Mouse (Mus musculus): ENCODE results near the gene Astn1. TPM values are rescaled to one million over a fixed set of nuclear protein-coding genes. Genes with fewer than 3 reads are reported as not detected.

The Astn1 gene
- 0.02 and 0.05 TPM in 2 replicates for polyA plus RNA-seq (2012; rRNA removed)

GRCm38 (mm10) chr1:158361964-158362291, at the start of gene Astn1:
Gene Astn1, plus strand, starts transcription at chr1:158362273.
- DNase-seq (ENCODE audit: low read depth in 1 of 2, low spot score in 2 of 2), result no peak
- Histone ChIP-seq H3K27ac (ENCODE audit: insufficient read depth, low read length) (no peak within 1 kb of the TSS), H3K4me3 (ENCODE audit: extremely low read depth, insufficient read depth, insufficient read length) (no peak within 1 kb of the TSS), H3K27me3 (ENCODE audit: control insufficient read depth, insufficient read depth, low read length) (no peaks in the 10 kb centered on the region), H3K4me1 (ENCODE audit: control insufficient read depth, insufficient read depth, insufficient read length) (no peaks in the 10 kb centered on the region), H3K36me3 (ENCODE audit: control insufficient read depth, insufficient read depth, low read length) (no peaks in the 10 kb centered on the region)
- no peak for TF ChIP-seq POLR2A (IDR thresholded peaks at IDR 0.05; ENCODE audit: low read depth, low read length)
- WGBS, result 8% methylated on average over 2 of the region's 2 CpGs

GRCm38 (mm10) chr1:158323325-158323724, 38.7 kb upstream of the Astn1 start:
- Histone ChIP-seq H3K27me3 (ENCODE audit: control insufficient read depth, insufficient read depth, low read length) (no peaks in the 10 kb centered on the region), H3K36me3 (ENCODE audit: control insufficient read depth, insufficient read depth, low read length) (no peaks in the 10 kb centered on the region), H3K27ac (ENCODE audit: insufficient read depth, low read length) (no peak overlapping the region), H3K4me3 (ENCODE audit: extremely low read depth, insufficient read depth, insufficient read length) (no peak overlapping the region), H3K4me1 (ENCODE audit: control insufficient read depth, insufficient read depth, insufficient read length) (no peaks in the 10 kb centered on the region)
- no peak for TF ChIP-seq POLR2A (IDR thresholded peaks at IDR 0.05; ENCODE audit: low read depth, low read length)
- TF ChIP-seq CTCF (IDR thresholded peaks at IDR 0.05; ENCODE audit: extremely low read depth, insufficient read depth, insufficient read length, insufficient replicate concordance), result no peak
- DNase-seq (ENCODE audit: low read depth in 1 of 2, low spot score in 2 of 2), result no peak
- WGBS, result 79% methylated on average over 6 of the region's 6 CpGs

GRCm38 (mm10) chr1:158328126-158328525, 33.9 kb upstream of the Astn1 start:
- H3K36me3 ChIP-seq (ENCODE audit: control insufficient read depth, insufficient read depth, low read length), result no peaks in the 10 kb centered on the region
- WGBS, result 65% methylated on average over 5 of the region's 5 CpGs
- no peak overlapping the region for H3K4me3 ChIP-seq (ENCODE audit: extremely low read depth, insufficient read depth, insufficient read length)
- H3K27ac ChIP-seq (ENCODE audit: insufficient read depth, low read length), result no peak overlapping the region
- H3K27me3 ChIP-seq (ENCODE audit: control insufficient read depth, insufficient read depth, low read length), result no peaks in the 10 kb centered on the region
- TF ChIP-seq CTCF (IDR thresholded peaks at IDR 0.05; ENCODE audit: extremely low read depth, insufficient read depth, insufficient read length, insufficient replicate concordance) (no peak), POLR2A (IDR thresholded peaks at IDR 0.05; ENCODE audit: low read depth, low read length) (no peak)
- H3K4me1 ChIP-seq (ENCODE audit: control insufficient read depth, insufficient read depth, insufficient read length), result no peaks in the 10 kb centered on the region
- no peak for DNase-seq (ENCODE audit: low read depth in 1 of 2, low spot score in 2 of 2)

- H3K4me1 ChIP-seq (ENCODE audit: control insufficient read depth, insufficient read depth, insufficient read length), result no peaks in the 10 kb centered on the region
- WGBS, result 80% methylated on average over 2 of the region's 2 CpGs
- H3K27ac ChIP-seq (ENCODE audit: insufficient read depth, low read length), result no peak overlapping the region
- no peaks in the 10 kb centered on the region for H3K27me3 ChIP-seq (ENCODE audit: control insufficient read depth, insufficient read depth, low read length)
- no peaks in the 10 kb centered on the region for H3K36me3 ChIP-seq (ENCODE audit: control insufficient read depth, insufficient read depth, low read length)
- no peak for DNase-seq (ENCODE audit: low read depth in 1 of 2, low spot score in 2 of 2)
- no peak overlapping the region for H3K4me3 ChIP-seq (ENCODE audit: extremely low read depth, insufficient read depth, insufficient read length)
- TF ChIP-seq CTCF (IDR thresholded peaks at IDR 0.05; ENCODE audit: extremely low read depth, insufficient read depth, insufficient read length, insufficient replicate concordance) (no peak), POLR2A (IDR thresholded peaks at IDR 0.05; ENCODE audit: low read depth, low read length) (no peak)
Observed at GRCm38 (mm10) chr1:158328839-158329238, 33.2 kb upstream of the Astn1 start.

- WGBS, result 65% methylated on average over 6 of the region's 6 CpGs
Observed at GRCm38 (mm10) chr1:158343243-158343714, 18.8 kb upstream of the Astn1 start.

GRCm38 (mm10) chr1:158353656-158354371, 8.3 kb upstream of the Astn1 start:
- 74% methylated on average over 5 of the region's 5 CpGs for WGBS
- H3K27ac ChIP-seq (ENCODE audit: insufficient read depth, low read length), result no peak overlapping the region
- no peak for DNase-seq (ENCODE audit: low read depth in 1 of 2, low spot score in 2 of 2)
- no peaks in the 10 kb centered on the region for H3K36me3 ChIP-seq (ENCODE audit: control insufficient read depth, insufficient read depth, low read length)
- no peaks in the 10 kb centered on the region for H3K4me1 ChIP-seq (ENCODE audit: control insufficient read depth, insufficient read depth, insufficient read length)
- TF ChIP-seq CTCF (IDR thresholded peaks at IDR 0.05; ENCODE audit: extremely low read depth, insufficient read depth, insufficient read length, insufficient replicate concordance), result no peak
- TF ChIP-seq POLR2A (IDR thresholded peaks at IDR 0.05; ENCODE audit: low read depth, low read length), result no peak
- H3K27me3 ChIP-seq (ENCODE audit: control insufficient read depth, insufficient read depth, low read length), result peaks cover 2% of the 10 kb centered on the region; the same call in 1 of the 2 replicates
- no peak overlapping the region for H3K4me3 ChIP-seq (ENCODE audit: extremely low read depth, insufficient read depth, insufficient read length)

More at GRCm38 (mm10) chr1:158343243-158343714, 18.8 kb upstream of the Astn1 start:
- no peak for TF ChIP-seq POLR2A (IDR thresholded peaks at IDR 0.05; ENCODE audit: low read depth, low read length)
- TF ChIP-seq CTCF (IDR thresholded peaks at IDR 0.05; ENCODE audit: extremely low read depth, insufficient read depth, insufficient read length, insufficient replicate concordance), result no peak
- no peaks in the 10 kb centered on the region for H3K4me1 ChIP-seq (ENCODE audit: control insufficient read depth, insufficient read depth, insufficient read length)
- H3K4me3 ChIP-seq (ENCODE audit: extremely low read depth, insufficient read depth, insufficient read length), result no peak overlapping the region
- no peak overlapping the region for H3K27ac ChIP-seq (ENCODE audit: insufficient read depth, low read length)
- H3K27me3 ChIP-seq (ENCODE audit: control insufficient read depth, insufficient read depth, low read length), result no peaks in the 10 kb centered on the region
- DNase-seq (ENCODE audit: low read depth in 1 of 2, low spot score in 2 of 2), result no peak
- H3K36me3 ChIP-seq (ENCODE audit: control insufficient read depth, insufficient read depth, low read length), result no peaks in the 10 kb centered on the region

Measured in spleen, adult 2 months (tissue).